14 mouse cellular contexts compared by ENCODE assay signal in the genomic region with DNA sequence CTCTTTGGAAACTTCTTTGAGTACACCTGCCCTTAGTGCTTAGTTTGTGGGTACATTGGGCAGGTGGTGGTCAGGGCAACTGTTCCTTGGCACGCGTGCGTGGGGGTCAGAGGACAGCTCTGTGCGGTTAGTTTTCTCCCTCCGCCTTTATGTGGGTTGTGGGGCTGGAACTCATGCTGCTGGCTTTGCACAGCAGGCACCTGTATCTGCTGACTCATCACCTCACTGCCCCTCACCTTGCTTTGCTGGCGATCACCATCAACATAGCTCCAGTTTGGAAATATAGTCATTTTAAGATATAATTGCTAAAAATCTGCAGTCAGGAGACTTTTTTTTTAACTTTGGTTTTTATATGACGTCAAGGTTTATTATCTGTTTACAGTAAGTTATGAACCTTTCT. TPM values are rescaled to one million over a fixed set of nuclear protein-coding genes. Genes with fewer than 3 reads are reported as not detected.
A peak's percentile ranks its signal among the peaks of the same experiment; 100 is the strongest.
DNase-seq lines count a peak whose midpoint lies in the region; ATAC-seq lines count a peak whose summit lies in the region.
"Had no signal": no experiment of that assay in that cellular context is flagged by ENCODE, and none has a peak within 500 bp of the region (broad histone marks: within the 10 kb centered on the region; RNA-seq: fewer than 3 reads in every experiment).

No protein-coding gene starts in this region.

- H3K4me2 ChIP-seq in heart, embryonic 12.5 days: 0 out of 2 replicates have a peak overlapping the region, but pooled peaks have one; percentile 13
- H3K4me2 ChIP-seq in lung, embryonic 15.5 days: peak overlapping the region; percentile 97
- H3K4me2 ChIP-seq in intestine, embryonic 14.5 days (ENCODE audit: low read length): peak overlapping the region; percentile 89
- H3K4me2 ChIP-seq in stomach, embryonic 14.5 days (replicated peaks; ENCODE audit: low read depth, low read length): peak overlapping the region; percentile 94

- intact Hi-C loops in heart, postnatal 10 days (cut with DNase I): no loop called here

- no peaks in the 10 kb centered on the region for H3K9me3 ChIP-seq in heart, embryonic 12.5 days (replicated peaks)
- no peaks in the 10 kb centered on the region for H3K9me3 ChIP-seq in lung, embryonic 15.5 days
- H3K9me3 ChIP-seq in intestine, embryonic 14.5 days (ENCODE audit: control insufficient read depth, low read length): no peaks in the 10 kb centered on the region
- H3K9me3 ChIP-seq in stomach, embryonic 14.5 days (ENCODE audit: control insufficient read depth, low read depth, low read length): no peaks in the 10 kb centered on the region
- H3K9me3 ChIP-seq: limb, embryonic 12.5 days had no signal

- no peak for DNase-seq in heart, postnatal 10 days
- no peak for DNase-seq in lung, postnatal 25 days (ENCODE audit: low spot score)
- DNase-seq in intestine, embryonic 14.5 days (ENCODE audit: low spot score): no peak
- no peak for DNase-seq in MN1 (ENCODE audit: low spot score)
- DNase-seq: adrenal gland, adult 8-10 months; kidney, adult 8-10 months; layer of hippocampus, postnatal 36 days had no signal

- peaks cover 7% of the 10 kb centered on the region for H3K4me1 ChIP-seq in heart, embryonic 12.5 days (replicated peaks)
- H3K4me1 ChIP-seq in lung, embryonic 15.5 days: peaks cover 19% of the 10 kb centered on the region
- H3K4me1 ChIP-seq in intestine, embryonic 14.5 days (replicated peaks; ENCODE audit: control insufficient read depth, insufficient read depth, low read length): peaks cover 23% of the 10 kb centered on the region
- peaks cover 8% of the 10 kb centered on the region for H3K4me1 ChIP-seq in stomach, embryonic 14.5 days (ENCODE audit: control insufficient read depth, insufficient read depth, low read length)

- WGBS in heart, embryonic 12.5 days: 95% methylated on average over 7 of the region's 7 CpGs
- WGBS in lung, embryonic 15.5 days: 89% methylated on average over 7 of the region's 7 CpGs
- 89% methylated on average over 7 of the region's 7 CpGs for WGBS in intestine, embryonic 14.5 days
- 91% methylated on average over 7 of the region's 7 CpGs for WGBS in stomach, embryonic 14.5 days

- H3K4me3 ChIP-seq in heart, embryonic 12.5 days: no peak overlapping the region
- H3K4me3 ChIP-seq in lung, embryonic 15.5 days: no peak overlapping the region
- peak overlapping the region; percentile 70; the same call in 1 of the 2 replicates for H3K4me3 ChIP-seq in intestine, embryonic 14.5 days (ENCODE audit: low read depth, low read length)
- peak overlapping the region; percentile 80; the same call in 1 of the 2 replicates for H3K4me3 ChIP-seq in stomach, embryonic 14.5 days (ENCODE audit: low read depth, low read length)
- H3K4me3 ChIP-seq: erythroblast, embryonic 14.5 days; heart, adult 2 months; limb, embryonic 12.5 days had no signal

- no peak overlapping the region for H3K27ac ChIP-seq in heart, embryonic 12.5 days (ENCODE audit: poor library complexity, severe bottlenecking)
- H3K27ac ChIP-seq in lung, embryonic 15.5 days: no peak overlapping the region
- H3K27ac ChIP-seq in intestine, embryonic 14.5 days (ENCODE audit: low read depth): no peak overlapping the region
- H3K27ac ChIP-seq in stomach, embryonic 14.5 days (ENCODE audit: low read length): no peak overlapping the region
- H3K27ac ChIP-seq: heart, adult 2 months; limb, embryonic 12.5 days had no signal

- H3K36me3 ChIP-seq in heart, embryonic 12.5 days: no peaks in the 10 kb centered on the region
- H3K36me3 ChIP-seq in lung, embryonic 15.5 days: no peaks in the 10 kb centered on the region
- no peaks in the 10 kb centered on the region for H3K36me3 ChIP-seq in intestine, embryonic 14.5 days (ENCODE audit: control insufficient read depth, insufficient read depth, low read length)
- no peaks in the 10 kb centered on the region for H3K36me3 ChIP-seq in stomach, embryonic 14.5 days (ENCODE audit: control insufficient read depth, insufficient read depth, low read length)
- H3K36me3 ChIP-seq: limb, embryonic 12.5 days had no signal

- no peaks in the 10 kb centered on the region for H3K27me3 ChIP-seq in heart, embryonic 12.5 days (replicated peaks)
- H3K27me3 ChIP-seq in lung, embryonic 15.5 days: no peaks in the 10 kb centered on the region
- no peaks in the 10 kb centered on the region for H3K27me3 ChIP-seq in intestine, embryonic 14.5 days (replicated peaks; ENCODE audit: control insufficient read depth, insufficient read depth, low read length)
- H3K27me3 ChIP-seq in stomach, embryonic 14.5 days (ENCODE audit: control insufficient read depth, insufficient read depth, low read length): no peaks in the 10 kb centered on the region

- ATAC-seq in heart, embryonic 12.5 days (ENCODE audit: insufficient number of reproducible peaks, low FRiP score): no peak
- ATAC-seq in lung, embryonic 15.5 days (ENCODE audit: borderline replicate concordance, extremely low read depth, low FRiP score, low TSS enrichment): no peak
- no peak for ATAC-seq in intestine, embryonic 14.5 days (replicated peaks; ENCODE audit: low FRiP score, low TSS enrichment, low read depth)
- ATAC-seq in stomach, embryonic 14.5 days (ENCODE audit: insufficient number of reproducible peaks, insufficient read depth, low FRiP score, low read depth): no peak
- no peak for ATAC-seq in activated CD4-positive, CD25-positive, alpha-beta regulatory T cell, adult 4 months

- no peak overlapping the region for H3K9ac ChIP-seq in heart, embryonic 12.5 days
- H3K9ac ChIP-seq in lung, embryonic 15.5 days: no peak overlapping the region
- H3K9ac ChIP-seq in intestine, embryonic 14.5 days (ENCODE audit: low read length): no peak overlapping the region
- 0 out of 2 replicates have a peak overlapping the region, but pooled peaks have one; percentile 3 for H3K9ac ChIP-seq in stomach, embryonic 14.5 days (replicated peaks; ENCODE audit: low read depth, low read length)
- H3K9ac ChIP-seq: limb, embryonic 12.5 days had no signal

RNA-seq across cellular contexts. Expression of a gene that starts 2.0 kb away (rescaled TPM):
- polyA plus RNA-seq in heart, embryonic 12.5 days (2016; fragmentation: Nextera tagmentation; extraction: Ambion mirVana): 52.6 and 54.2 TPM in 2 replicates
- 10 to 100 TPM; 62.8 to 68.4 TPM for total RNA-seq in heart, postnatal 10 days (2021)
- polyA plus RNA-seq in lung, embryonic 15.5 days (2015; fragmentation: Nextera tagmentation; extraction: Ambion mirVana): 67.0 and 71.5 TPM in 2 replicates
- polyA plus RNA-seq in intestine, embryonic 14.5 days (2014; fragmentation: Nextera tagmentation; extraction: Ambion mirVana): 50.9 and 55.2 TPM in 2 replicates
- polyA plus RNA-seq in stomach, embryonic 14.5 days (2014; fragmentation: Nextera tagmentation; extraction: Ambion mirVana): 59.0 and 64.0 TPM in 2 replicates
- polyA plus RNA-seq in activated CD4-positive, CD25-positive, alpha-beta regulatory T cell, adult 4 months (2017; shearing (Covaris generic)): 1 to 10 TPM; 9.0 to 9.2 TPM

Comparison
In these comparisons a context has a peak if more than half of its experiments do, and no peak if none do; other contexts are left out.
1. H3K4me2 ChIP-seq: peak in every context shown above with its lines; median percentile 97 in lung, embryonic 15.5 days; 94 in stomach, embryonic 14.5 days; 89 in intestine, embryonic 14.5 days; 13 in heart, embryonic 12.5 days.
2. H3K4me3 ChIP-seq: peak in intestine, embryonic 14.5 days (single experiment) and stomach, embryonic 14.5 days (single experiment); none in heart, embryonic 12.5 days (single experiment) and lung, embryonic 15.5 days (single experiment).